Mouse (Mus musculus): ENCODE results near the gene 7530416G11Rik. TPM values are rescaled to one million over a fixed set of nuclear protein-coding genes. Genes with fewer than 3 reads are reported as not detected.

7530416G11Rik gene
- polyA plus RNA-seq, 1 experiment from 2014 or later = not detected

GRCm38 (mm10) chr15:85497548-85497947, 5.5 kb downstream of the 7530416G11Rik start:
- no peak overlapping the region for H3K9ac ChIP-seq (ENCODE audit: low read length)
- peak overlapping the region; percentile 85 for H3K27ac ChIP-seq (ENCODE audit: low read depth, low read length)
- WGBS = 79% methylated on average over 4 of the region's 4 CpGs
- no peaks in the 10 kb centered on the region for H3K36me3 ChIP-seq (ENCODE audit: control insufficient read depth, insufficient read depth, low read length)
- DNase-seq (ENCODE audit: low spot score) (no peak), ATAC-seq (ENCODE audit: insufficient read depth, low FRiP score, low TSS enrichment) (peak; percentile 43)
- H3K4me3 ChIP-seq (ENCODE audit: low read depth, low read length) = no peak overlapping the region
- no peaks in the 10 kb centered on the region for H3K27me3 ChIP-seq (ENCODE audit: control insufficient read depth, insufficient read depth, low read length)
- H3K4me2 ChIP-seq (ENCODE audit: low read depth) = no peak overlapping the region
- peaks cover 20% of the 10 kb centered on the region for H3K4me1 ChIP-seq (ENCODE audit: control insufficient read depth, insufficient read depth, low read length)
- H3K9me3 ChIP-seq (ENCODE audit: control insufficient read depth, low read length) = no peaks in the 10 kb centered on the region

GRCm38 (mm10) chr15:85494163-85494621, 8.8 kb downstream of the 7530416G11Rik start:
- no peaks in the 10 kb centered on the region for H3K9me3 ChIP-seq (ENCODE audit: control insufficient read depth, low read length)
- no peak overlapping the region for H3K9ac ChIP-seq (ENCODE audit: low read length)
- DNase-seq (ENCODE audit: low spot score) (peak; percentile 46), ATAC-seq (ENCODE audit: insufficient read depth, low FRiP score, low TSS enrichment) (no peak)
- peaks cover 17% of the 10 kb centered on the region for H3K4me1 ChIP-seq (ENCODE audit: control insufficient read depth, insufficient read depth, low read length)
- H3K27me3 ChIP-seq (ENCODE audit: control insufficient read depth, insufficient read depth, low read length) = no peaks in the 10 kb centered on the region
- H3K27ac ChIP-seq (ENCODE audit: low read depth, low read length) = no peak overlapping the region
- no peaks in the 10 kb centered on the region for H3K36me3 ChIP-seq (ENCODE audit: control insufficient read depth, insufficient read depth, low read length)
- no peak overlapping the region for H3K4me3 ChIP-seq (ENCODE audit: low read depth, low read length)
- H3K4me2 ChIP-seq (ENCODE audit: low read depth) = no peak overlapping the region
- 6% methylated on average over 11 of the region's 11 CpGs for WGBS

GRCm38 (mm10) chr15:85489751-85490150, 13.3 kb downstream of the 7530416G11Rik start:
- Histone ChIP-seq H3K9ac (ENCODE audit: low read length) (no peak overlapping the region), H3K27ac (ENCODE audit: low read depth, low read length) (no peak overlapping the region), H3K4me2 (ENCODE audit: low read depth) (no peak overlapping the region), H3K4me3 (ENCODE audit: low read depth, low read length) (no peak overlapping the region), H3K36me3 (ENCODE audit: control insufficient read depth, insufficient read depth, low read length) (no peaks in the 10 kb centered on the region), H3K27me3 (ENCODE audit: control insufficient read depth, insufficient read depth, low read length) (no peaks in the 10 kb centered on the region), H3K4me1 (ENCODE audit: control insufficient read depth, insufficient read depth, low read length) (peaks cover 5% of the 10 kb centered on the region; the same call in 1 of the 2 replicates), H3K9me3 (ENCODE audit: control insufficient read depth, low read length) (no peaks in the 10 kb centered on the region)
- DNase-seq (ENCODE audit: low spot score) = no peak
- no peak for ATAC-seq (ENCODE audit: insufficient read depth, low FRiP score, low TSS enrichment)
- 81% methylated on average over 7 of the region's 7 CpGs for WGBS

DNA sequence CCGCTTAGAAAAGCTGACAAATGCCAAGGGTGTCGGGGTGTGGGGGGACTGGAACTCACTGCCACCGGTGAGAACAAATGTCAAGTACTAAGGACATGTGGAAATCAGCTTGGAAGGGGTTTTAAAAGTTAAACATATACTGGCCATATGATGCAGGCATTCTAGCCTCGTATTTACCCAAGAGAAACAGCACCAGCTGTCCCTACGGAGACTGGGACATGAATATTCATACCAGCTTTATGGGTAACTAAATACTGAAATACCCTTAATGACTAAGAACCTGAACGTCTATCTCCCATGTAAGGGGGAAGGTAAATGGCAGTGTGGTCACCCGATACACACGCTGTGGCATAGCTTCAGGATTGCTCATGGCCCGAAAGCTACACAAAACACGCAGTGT, 14.1 kb downstream of the 7530416G11Rik start:
- no peaks in the 10 kb centered on the region for H3K9me3 ChIP-seq (ENCODE audit: control insufficient read depth, low read length)
- H3K4me2 ChIP-seq (ENCODE audit: low read depth) = no peak overlapping the region
- H3K27ac ChIP-seq (ENCODE audit: low read depth, low read length) = no peak overlapping the region
- no peak for ATAC-seq (ENCODE audit: insufficient read depth, low FRiP score, low TSS enrichment)
- H3K4me1 ChIP-seq (ENCODE audit: control insufficient read depth, insufficient read depth, low read length) = no peaks in the 10 kb centered on the region; the same call in 1 of the 2 replicates
- WGBS = 76% methylated on average over 10 of the region's 10 CpGs
- no peak for DNase-seq (ENCODE audit: low spot score)
- no peaks in the 10 kb centered on the region for H3K27me3 ChIP-seq (ENCODE audit: control insufficient read depth, insufficient read depth, low read length)
- no peaks in the 10 kb centered on the region for H3K36me3 ChIP-seq (ENCODE audit: control insufficient read depth, insufficient read depth, low read length)
- H3K4me3 ChIP-seq (ENCODE audit: low read depth, low read length) = no peak overlapping the region
- H3K9ac ChIP-seq (ENCODE audit: low read length) = no peak overlapping the region

DNA sequence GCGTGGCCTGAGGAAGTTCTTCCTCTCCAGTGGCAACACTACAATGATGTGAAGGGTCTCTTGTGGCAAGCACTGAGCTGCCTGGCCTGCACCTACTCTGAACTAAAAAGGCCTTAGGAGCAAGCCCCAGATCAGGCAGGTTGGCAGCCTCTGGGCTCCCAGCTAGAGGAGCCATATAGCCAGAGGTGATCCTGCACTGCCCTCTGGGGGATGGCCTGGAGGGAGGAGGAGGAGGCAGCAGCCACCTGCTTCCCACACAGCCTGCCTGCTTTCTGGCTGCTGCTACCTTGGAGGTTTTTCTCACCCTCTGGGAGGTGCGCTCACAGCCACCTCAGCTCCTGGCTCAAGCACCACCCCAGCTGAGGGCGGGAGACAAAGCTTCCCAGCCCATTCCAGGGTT, 22.4 kb downstream of the 7530416G11Rik start:
- Histone ChIP-seq H3K4me2 (ENCODE audit: low read depth) (no peak overlapping the region), H3K27me3 (ENCODE audit: control insufficient read depth, insufficient read depth, low read length) (no peaks in the 10 kb centered on the region), H3K36me3 (ENCODE audit: control insufficient read depth, insufficient read depth, low read length) (no peaks in the 10 kb centered on the region), H3K4me1 (ENCODE audit: control insufficient read depth, insufficient read depth, low read length) (peaks cover 4% of the 10 kb centered on the region; the same call in 1 of the 2 replicates), H3K9me3 (ENCODE audit: control insufficient read depth, low read length) (no peaks in the 10 kb centered on the region), H3K27ac (ENCODE audit: low read depth, low read length) (no peak overlapping the region), H3K4me3 (ENCODE audit: low read depth, low read length) (no peak overlapping the region), H3K9ac (ENCODE audit: low read length) (0 out of 2 replicates have a peak overlapping the region, but pooled peaks have one; percentile 1)
- 33% methylated on average over 3 of the region's 3 CpGs for WGBS
- ATAC-seq (ENCODE audit: insufficient read depth, low FRiP score, low TSS enrichment) = peak; percentile 64
- peak; percentile 55 for DNase-seq (ENCODE audit: low spot score)

DNA sequence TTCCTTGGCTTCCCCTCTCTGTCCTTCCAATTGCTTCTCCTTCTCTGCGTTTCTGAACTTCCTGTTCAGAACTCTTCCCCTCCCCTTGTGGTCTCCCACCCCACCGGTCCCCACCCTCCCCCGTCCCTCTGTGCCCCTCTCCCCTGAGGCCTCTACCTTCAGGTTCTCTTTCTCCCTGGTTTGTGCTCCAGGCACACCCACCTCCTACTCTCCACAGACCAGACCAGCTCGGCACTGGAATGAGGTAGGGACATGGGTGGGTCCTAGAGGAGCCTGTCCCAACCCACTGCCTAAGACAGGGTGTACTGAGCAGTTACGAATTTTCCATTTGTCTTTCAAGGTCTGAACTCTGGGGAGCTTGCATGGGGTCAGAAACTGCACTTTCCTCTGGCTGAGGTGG, 23.1 kb downstream of the 7530416G11Rik start:
- no peaks in the 10 kb centered on the region for H3K36me3 ChIP-seq (ENCODE audit: control insufficient read depth, insufficient read depth, low read length)
- DNase-seq (ENCODE audit: low spot score) (no peak), ATAC-seq (ENCODE audit: insufficient read depth, low FRiP score, low TSS enrichment) (no peak)
- no peak overlapping the region for H3K9ac ChIP-seq (ENCODE audit: low read length)
- H3K4me2 ChIP-seq (ENCODE audit: low read depth) = no peak overlapping the region
- H3K9me3 ChIP-seq (ENCODE audit: control insufficient read depth, low read length) = no peaks in the 10 kb centered on the region
- 63% methylated on average over 5 of the region's 5 CpGs for WGBS
- H3K4me3 ChIP-seq (ENCODE audit: low read depth, low read length) = no peak overlapping the region
- H3K27me3 ChIP-seq (ENCODE audit: control insufficient read depth, insufficient read depth, low read length) = no peaks in the 10 kb centered on the region
- peaks cover 4% of the 10 kb centered on the region; the same call in 1 of the 2 replicates for H3K4me1 ChIP-seq (ENCODE audit: control insufficient read depth, insufficient read depth, low read length)
- H3K27ac ChIP-seq (ENCODE audit: low read depth, low read length) = no peak overlapping the region

GRCm38 (mm10) chr15:85479365-85479764, 23.7 kb downstream of the 7530416G11Rik start:
- no peak for ATAC-seq (ENCODE audit: insufficient read depth, low FRiP score, low TSS enrichment)
- no peaks in the 10 kb centered on the region for H3K36me3 ChIP-seq (ENCODE audit: control insufficient read depth, insufficient read depth, low read length)
- no peaks in the 10 kb centered on the region for H3K9me3 ChIP-seq (ENCODE audit: control insufficient read depth, low read length)
- H3K4me2 ChIP-seq (ENCODE audit: low read depth) = no peak overlapping the region
- H3K27me3 ChIP-seq (ENCODE audit: control insufficient read depth, insufficient read depth, low read length) = no peaks in the 10 kb centered on the region
- H3K4me1 ChIP-seq (ENCODE audit: control insufficient read depth, insufficient read depth, low read length) = peaks cover 4% of the 10 kb centered on the region; the same call in 1 of the 2 replicates
- 82% methylated on average over 12 of the region's 12 CpGs for WGBS
- no peak overlapping the region for H3K9ac ChIP-seq (ENCODE audit: low read length)
- H3K27ac ChIP-seq (ENCODE audit: low read depth, low read length) = no peak overlapping the region
- DNase-seq (ENCODE audit: low spot score) = no peak
- H3K4me3 ChIP-seq (ENCODE audit: low read depth, low read length) = no peak overlapping the region

DNA sequence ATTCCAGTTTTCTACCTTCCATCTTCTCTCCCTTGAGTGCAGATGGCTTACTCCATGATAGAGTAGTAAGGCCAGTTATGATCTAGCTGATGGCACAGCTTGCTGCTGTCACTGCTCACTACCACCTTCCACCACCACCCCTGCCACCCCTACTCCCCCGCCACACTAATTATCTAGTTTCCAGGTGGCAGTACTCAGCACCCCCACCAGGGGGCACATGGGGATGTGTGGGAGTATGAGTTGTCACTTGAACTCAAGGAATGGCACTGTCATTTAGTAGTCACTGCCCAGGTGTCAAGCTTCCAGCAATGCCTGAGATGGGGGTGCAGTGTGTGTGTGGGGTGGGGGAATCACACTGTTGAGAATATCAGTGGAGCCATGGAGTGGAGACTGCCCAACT, 25.4 kb downstream of the 7530416G11Rik start:
- Histone ChIP-seq H3K27ac (ENCODE audit: low read depth, low read length) (no peak overlapping the region), H3K4me1 (ENCODE audit: control insufficient read depth, insufficient read depth, low read length) (peaks cover 4% of the 10 kb centered on the region; the same call in 1 of the 2 replicates), H3K4me2 (ENCODE audit: low read depth) (no peak overlapping the region), H3K9ac (ENCODE audit: low read length) (no peak overlapping the region), H3K36me3 (ENCODE audit: control insufficient read depth, insufficient read depth, low read length) (no peaks in the 10 kb centered on the region), H3K9me3 (ENCODE audit: control insufficient read depth, low read length) (no peaks in the 10 kb centered on the region), H3K4me3 (ENCODE audit: low read depth, low read length) (no peak overlapping the region), H3K27me3 (ENCODE audit: control insufficient read depth, insufficient read depth, low read length) (no peaks in the 10 kb centered on the region)
- DNase-seq (ENCODE audit: low spot score) = peak; percentile 74
- 24% methylated on average over 1 of the region's 1 CpGs for WGBS
- ATAC-seq (ENCODE audit: insufficient read depth, low FRiP score, low TSS enrichment) = no peak

DNA sequence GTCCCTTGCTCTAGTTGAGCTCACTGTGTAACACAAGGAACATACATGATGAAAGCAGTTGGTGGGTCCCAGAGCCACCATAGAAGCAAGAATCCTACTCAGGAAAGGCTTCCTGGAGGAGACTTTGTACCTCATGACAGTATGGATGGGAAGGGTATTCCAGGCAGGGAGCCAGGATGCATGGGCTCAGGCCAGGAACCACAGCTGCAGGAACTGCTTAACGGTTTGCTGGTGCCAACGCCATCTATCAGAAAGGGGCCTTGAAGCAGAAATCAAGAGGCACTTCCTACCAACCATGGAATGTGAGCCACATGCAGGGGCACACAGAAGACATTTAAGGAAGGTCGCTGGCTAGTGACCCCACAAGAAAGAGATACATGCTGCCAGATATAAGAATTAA, 28.3 kb downstream of the 7530416G11Rik start:
- no peak overlapping the region for H3K27ac ChIP-seq (ENCODE audit: low read depth, low read length)
- no peaks in the 10 kb centered on the region for H3K9me3 ChIP-seq (ENCODE audit: control insufficient read depth, low read length)
- H3K4me2 ChIP-seq (ENCODE audit: low read depth) = no peak overlapping the region
- H3K4me3 ChIP-seq (ENCODE audit: low read depth, low read length) = no peak overlapping the region
- no peak overlapping the region for H3K9ac ChIP-seq (ENCODE audit: low read length)
- no peaks in the 10 kb centered on the region for H3K4me1 ChIP-seq (ENCODE audit: control insufficient read depth, insufficient read depth, low read length)
- H3K27me3 ChIP-seq (ENCODE audit: control insufficient read depth, insufficient read depth, low read length) = no peaks in the 10 kb centered on the region
- 81% methylated on average over 3 of the region's 3 CpGs for WGBS
- no peaks in the 10 kb centered on the region for H3K36me3 ChIP-seq (ENCODE audit: control insufficient read depth, insufficient read depth, low read length)
- no peak for ATAC-seq (ENCODE audit: insufficient read depth, low FRiP score, low TSS enrichment)
- DNase-seq (ENCODE audit: low spot score) = no peak

All from neural tube, embryonic 11.5 days (tissue).